Comparison of ENCODE assay signal across 8 mouse cellular contexts in the genomic region with DNA sequence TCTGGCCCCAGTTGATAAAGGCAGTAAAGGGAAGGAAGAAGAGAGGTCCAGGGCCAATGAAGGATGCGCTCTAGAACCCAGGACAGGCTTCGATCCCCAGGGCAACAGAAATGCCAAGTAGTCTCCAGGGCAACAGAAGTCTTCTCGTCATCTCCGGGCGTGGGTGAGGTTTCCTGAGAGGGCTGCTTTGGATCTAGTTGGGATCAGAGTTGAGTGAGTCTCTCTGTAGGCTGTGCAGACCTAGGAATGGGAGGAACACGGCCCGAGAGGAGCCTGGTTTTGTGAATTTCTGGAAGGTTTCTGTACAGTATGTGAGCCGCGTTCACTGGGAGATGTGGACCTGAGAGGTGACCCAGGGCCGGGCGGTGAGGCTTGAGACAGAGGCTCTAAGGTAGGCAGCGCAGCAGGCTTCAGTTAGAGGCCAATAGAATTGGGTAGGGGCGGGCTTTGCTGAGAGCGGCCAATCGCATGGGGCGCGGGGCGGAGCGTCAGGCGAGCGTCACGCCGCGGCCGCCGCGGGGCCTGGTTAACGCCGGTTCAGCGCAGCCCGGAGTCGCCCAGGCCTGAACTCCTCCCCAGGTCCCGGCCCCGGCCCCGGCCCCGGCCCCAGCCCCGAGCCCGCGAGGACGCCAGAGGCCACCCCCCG. TPM values are rescaled to one million over a fixed set of nuclear protein-coding genes. Genes with fewer than 3 reads are reported as not detected.
DNase-seq lines count a peak whose midpoint lies in the region; ATAC-seq lines count a peak whose summit lies in the region.

A gene (plus strand): TSS at position 190 of the 646 bp plus-strand sequence.
A gene (minus strand): TSS at position 364 of the 646 bp plus-strand sequence.

- H3K9me3 ChIP-seq in hindbrain, embryonic 12.5 days (replicated peaks): no peaks in the 10 kb centered on the region

- H3K27ac ChIP-seq in hindbrain, embryonic 12.5 days: peak within 1 kb of the TSS; percentile 69

- no peaks in the 10 kb centered on the region for H3K36me3 ChIP-seq in hindbrain, embryonic 12.5 days

- peak within 1 kb of the TSS; percentile 94 for H3K9ac ChIP-seq in hindbrain, embryonic 12.5 days

- peak; percentile 92 for ATAC-seq in hindbrain, embryonic 12.5 days (ENCODE audit: low FRiP score)

- H3K4me2 ChIP-seq in hindbrain, embryonic 12.5 days (replicated peaks): peak within 1 kb of the TSS; percentile 86

- H3K4me3 ChIP-seq in hindbrain, embryonic 12.5 days: peak within 1 kb of the TSS; percentile 83

- peaks cover 42% of the 10 kb centered on the region for H3K4me1 ChIP-seq in hindbrain, embryonic 12.5 days

- peaks cover 15% of the 10 kb centered on the region for H3K27me3 ChIP-seq in hindbrain, embryonic 12.5 days

- DNase-seq in Muller cell, postnatal 12 days (ENCODE audit: inconsistent ontology term): peak; percentile 92
- peak; percentile 94 for DNase-seq in cerebellum, adult 9-11 months
- peak; percentile 79 to 92 for DNase-seq in frontal cortex, adult 2 months (ENCODE audit: extremely low spot score in 1 of 2, low spot score in 1 of 2)
- DNase-seq in layer of hippocampus, postnatal 25 days (ENCODE audit: extremely low spot score in 1 of 2, low spot score in 1 of 2): peak; percentile 80 to 81
- peak; percentile 93 for DNase-seq in lung, postnatal 25 days (ENCODE audit: low spot score)
- peak; percentile 92 for DNase-seq in retina, embryonic 14.5 days (ENCODE audit: low spot score)
- peak; percentile 95 for DNase-seq in thymus, postnatal 4 days

- WGBS in hindbrain, embryonic 12.5 days: 3% methylated on average over 31 of the region's 41 CpGs

RNA-seq across cellular contexts. Expression of the first gene that starts in this region (rescaled TPM):
- polyA plus RNA-seq in frontal cortex, adult 2 months (2012; rRNA removed): 35.5 and 38.0 TPM in 2 replicates
- 13.7 and 14.4 TPM in 2 replicates for polyA plus RNA-seq in hindbrain, embryonic 12.5 days (2016; fragmentation: Nextera tagmentation; extraction: Ambion mirVana)
- total RNA-seq in layer of hippocampus, postnatal 25 days (2021): 10 to 100 TPM; 66.5 to 70.9 TPM

RNA-seq across cellular contexts. Expression of the second gene that starts in this region (rescaled TPM):
- 0.88 and 0.94 TPM in 2 replicates for polyA plus RNA-seq in frontal cortex, adult 2 months (2012; rRNA removed)
- 3.1 and 3.8 TPM in 2 replicates for polyA plus RNA-seq in hindbrain, embryonic 12.5 days (2016; fragmentation: Nextera tagmentation; extraction: Ambion mirVana)
- 1 to 10 TPM; 1.2 to 1.3 TPM for total RNA-seq in layer of hippocampus, postnatal 25 days (2021)

Comparison
In these comparisons a context has a peak if more than half of its experiments do, and no peak if none do; other contexts are left out.
1. Peak in every context shown above with its lines: DNase-seq, ATAC-seq, H3K4me3 ChIP-seq and H3K27ac ChIP-seq.